Mouse (Mus musculus) C2C12 (cell line): ENCODE results near the gene Git2. TPM values are rescaled to one million over a fixed set of nuclear protein-coding genes. Genes with fewer than 3 reads are reported as not detected.

Source experiments
- H3K27me3 ChIP-seq: one replicate; pipeline ENCODE4 v1.6.1; 2011; ENCODE audit not compliant: control insufficient read depth, insufficient read depth, insufficient read length
- H3K36me3 ChIP-seq: one replicate; pipeline ENCODE4 v1.6.1; 2011; ENCODE audit not compliant: control insufficient read depth, insufficient read depth
- H3K4me3 ChIP-seq: one replicate; pipeline ENCODE4 v1.5.1; 2011; ENCODE audit warnings: mild to moderate bottlenecking, control low read depth; ENCODE audit not compliant: poor library complexity, insufficient read depth, severe bottlenecking
- H3K79me2 ChIP-seq: one replicate; pipeline ENCODE4 v1.6.1; 2011; ENCODE audit not compliant: control insufficient read depth, insufficient read depth
- H3K79me3 ChIP-seq: one replicate; pipeline ENCODE4 v1.6.1; 2011; ENCODE audit warnings: low read depth, control low read depth
- H3ac ChIP-seq: one replicate; pipeline ENCODE3; 2011; ENCODE audit warnings: low read depth; ENCODE audit not compliant: control insufficient read depth, insufficient read length
- CEBPB ChIP-seq: IDR thresholded peaks from one replicate; pipeline ENCODE4 v1.6.1; 2011; ENCODE audit warnings: low read depth, mild to moderate bottlenecking, control low read depth, moderate library complexity
- CTCF ChIP-seq: IDR thresholded peaks from one replicate; pipeline ENCODE4 v1.5.1; 2011; ENCODE audit not compliant: control insufficient read depth, insufficient read depth, insufficient read length
- FOSL1 ChIP-seq: IDR thresholded peaks from one replicate; pipeline ENCODE4 v1.8.0; 2011; ENCODE audit warnings: mild to moderate bottlenecking, low read length; ENCODE audit not compliant: poor library complexity, insufficient read depth, severe bottlenecking
- MAX ChIP-seq: IDR thresholded peaks from one replicate; pipeline ENCODE4 v1.6.1; 2011; ENCODE audit warnings: mild to moderate bottlenecking, control low read depth
- MYOD1 ChIP-seq: IDR thresholded peaks from one replicate; pipeline ENCODE4 v1.6.1; 2011; ENCODE audit warnings: low read depth; ENCODE audit not compliant: control insufficient read depth, insufficient read length
- MYOG ChIP-seq: IDR thresholded peaks from one replicate; pipeline ENCODE4 v1.6.1; 2011; ENCODE audit not compliant: control insufficient read depth, insufficient read length; ENCODE audit errors: extremely low read depth
- USF1 ChIP-seq: IDR thresholded peaks from one replicate; pipeline ENCODE4 v1.6.1; 2011; ENCODE audit warnings: low read depth, mild to moderate bottlenecking, control low read depth, moderate library complexity
- polyA plus RNA-seq: library from polyadenylated mRNA; unstranded; fragments of >200 nt; fragmentation: generic; extraction: Trizol; gene quantifications from one replicate; pipeline ENCODE4 v1.2.1, GENCODE M21; 2012; ENCODE audit warnings: missing spikeins

Git2 gene
- polyA plus RNA-seq, 1 experiment: 19.5 TPM

DNA sequence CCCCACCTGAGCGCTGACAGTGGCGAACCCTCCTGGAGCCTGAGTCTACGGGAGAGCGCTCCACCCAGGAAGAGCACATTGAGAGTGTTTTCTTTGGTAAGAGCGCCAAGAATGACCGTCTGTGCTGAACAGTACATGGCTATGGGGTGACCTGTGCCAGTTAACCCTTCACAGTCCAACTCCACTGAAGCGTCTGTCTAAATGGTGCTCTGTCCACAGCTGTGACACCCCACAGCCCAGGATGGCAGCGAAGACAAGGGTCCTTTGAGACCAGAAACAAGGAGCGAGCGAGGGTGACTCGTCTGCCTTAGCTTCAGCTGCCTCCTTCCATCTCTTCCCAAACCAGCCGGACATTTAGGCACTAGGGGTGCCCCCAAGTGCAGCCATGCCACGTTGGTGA is 86.6 kb downstream of the Git2 start:
- H3K4me3 ChIP-seq: no peak overlapping the region

DNA sequence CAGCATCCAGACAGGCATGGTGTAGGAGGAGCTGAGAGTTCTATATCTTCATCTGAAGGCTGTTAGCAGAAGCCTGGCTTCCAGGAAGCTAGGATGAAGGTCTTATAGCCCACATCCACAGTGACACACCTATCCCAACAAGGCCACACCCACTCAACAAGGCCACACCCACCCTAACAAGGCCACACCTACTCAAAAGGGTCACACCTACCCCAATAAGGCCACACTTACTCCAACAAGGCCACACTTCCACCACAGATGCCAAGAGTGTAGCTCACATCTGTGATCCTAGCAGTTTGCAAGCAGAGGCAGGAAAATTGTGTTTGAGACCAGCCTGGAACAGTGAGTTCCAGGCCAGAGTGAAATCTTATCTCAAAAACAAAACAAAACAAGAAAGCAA is 87.4 kb downstream of the Git2 start:
- Histone ChIP-seq H3K79me3 (peaks cover 13% of the 10 kb centered on the region), H3ac (no peak overlapping the region), H3K27me3 (no peaks in the 10 kb centered on the region), H3K79me2 (peaks cover 54% of the 10 kb centered on the region), H3K4me3 (no peak overlapping the region), H3K36me3 (no peaks in the 10 kb centered on the region)
- TF ChIP-seq MYOD1 (no peak), MYOG (no peak), CTCF (no peak), MAX (no peak), FOSL1 (no peak), CEBPB (no peak), USF1 (no peak)

More for the DNA sequence above, 86.6 kb downstream of the Git2 start:
- peaks cover 13% of the 10 kb centered on the region for H3K79me3 ChIP-seq
- peaks cover 54% of the 10 kb centered on the region for H3K79me2 ChIP-seq
- TF ChIP-seq CTCF (no peak), MAX (no peak), CEBPB (no peak), FOSL1 (no peak), MYOG (no peak), MYOD1 (no peak), USF1 (no peak)
- H3K27me3 ChIP-seq: peaks cover 3% of the 10 kb centered on the region
- no peaks in the 10 kb centered on the region for H3K36me3 ChIP-seq
- H3ac ChIP-seq: no peak overlapping the region

DNA sequence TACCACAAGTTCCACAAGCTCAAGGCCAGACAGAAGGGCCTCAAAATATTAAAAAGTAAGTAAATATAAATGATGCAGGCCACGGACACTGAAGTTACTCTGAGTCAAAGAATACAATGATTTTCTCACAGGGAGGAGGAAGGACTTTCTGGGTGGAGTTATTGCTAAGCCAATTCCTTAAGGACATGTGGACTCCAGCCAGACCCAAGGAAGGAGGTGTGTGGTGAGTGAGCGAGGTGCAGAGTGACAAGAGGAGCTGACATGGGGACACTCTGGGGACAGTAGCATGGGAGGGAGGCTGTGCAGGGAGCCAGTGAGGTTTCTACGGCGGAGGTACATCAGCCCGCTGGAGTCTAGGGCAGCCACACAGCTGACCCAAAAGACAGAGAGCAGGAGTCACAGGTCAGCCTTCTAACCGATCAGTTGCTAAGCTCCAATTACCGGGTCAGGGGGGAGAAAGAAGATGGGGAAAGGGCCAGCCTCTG is 88.5 kb downstream of the Git2 start:
- H3K79me3 ChIP-seq: peaks cover 13% of the 10 kb centered on the region
- H3K27me3 ChIP-seq: no peaks in the 10 kb centered on the region
- no peak for TF ChIP-seq USF1
- TF ChIP-seq MYOD1: no peak
- no peak for TF ChIP-seq MYOG
- no peak for TF ChIP-seq CTCF
- no peak for TF ChIP-seq MAX
- no peak for TF ChIP-seq CEBPB
- no peak for TF ChIP-seq FOSL1
- peaks cover 54% of the 10 kb centered on the region for H3K79me2 ChIP-seq
- no peaks in the 10 kb centered on the region for H3K36me3 ChIP-seq
- no peak overlapping the region for H3K4me3 ChIP-seq
- H3ac ChIP-seq: no peak overlapping the region

DNA sequence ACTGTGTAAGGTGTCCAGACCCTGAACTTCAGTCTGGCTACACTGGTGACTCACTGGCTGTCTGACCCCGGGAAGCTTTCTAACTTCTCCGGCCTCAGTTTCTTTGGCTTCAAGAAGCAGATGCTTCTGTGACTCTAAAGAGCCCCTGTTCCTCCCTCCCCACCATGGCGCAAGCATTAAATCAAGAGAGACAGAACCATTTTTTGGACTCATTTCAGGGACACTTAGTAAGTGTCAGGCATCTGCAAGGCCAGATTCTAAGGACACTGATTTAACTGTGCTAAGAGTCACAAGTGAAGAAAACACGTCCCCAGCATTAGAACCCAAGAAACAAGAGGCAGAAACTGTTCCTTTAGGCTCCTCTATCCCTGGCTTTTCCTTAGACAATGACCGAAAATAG is 89.3 kb downstream of the Git2 start:
- H3K4me3 ChIP-seq: no peak overlapping the region
- H3K27me3 ChIP-seq: no peaks in the 10 kb centered on the region
- peaks cover 13% of the 10 kb centered on the region for H3K79me3 ChIP-seq
- H3K36me3 ChIP-seq: no peaks in the 10 kb centered on the region
- no peak overlapping the region for H3ac ChIP-seq
- H3K79me2 ChIP-seq: peaks cover 54% of the 10 kb centered on the region
- TF ChIP-seq CTCF: no peak

DNA sequence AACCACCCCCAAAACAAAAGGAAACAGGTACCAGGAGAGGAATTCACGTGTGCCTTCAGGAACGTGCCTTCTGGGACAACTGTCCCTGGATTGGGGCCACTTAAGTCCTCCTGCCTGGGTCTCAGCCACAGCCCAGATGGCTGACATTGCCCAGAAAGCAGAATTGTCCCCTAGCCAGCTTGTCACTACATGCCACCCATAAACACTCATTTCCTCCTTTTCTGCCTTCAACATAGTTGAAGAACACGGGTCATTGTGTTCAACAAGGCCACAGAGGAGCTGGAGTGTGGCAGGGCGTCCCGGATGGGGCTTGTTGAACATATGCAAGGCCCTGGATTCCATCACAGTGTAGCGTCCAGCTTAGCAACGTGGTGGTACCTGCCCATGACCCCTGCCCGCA is 93.6 kb downstream of the Git2 start:
- H3K4me3 ChIP-seq: no peak overlapping the region
- TF ChIP-seq FOSL1 (no peak), CTCF (no peak), CEBPB (no peak), MAX (no peak), USF1 (no peak), MYOG (no peak)
- H3K36me3 ChIP-seq: peaks cover 8% of the 10 kb centered on the region
- peaks cover 3% of the 10 kb centered on the region for H3K79me3 ChIP-seq
- no peaks in the 10 kb centered on the region for H3K27me3 ChIP-seq
- peaks cover 18% of the 10 kb centered on the region for H3K79me2 ChIP-seq
- H3ac ChIP-seq: no peak overlapping the region

DNA sequence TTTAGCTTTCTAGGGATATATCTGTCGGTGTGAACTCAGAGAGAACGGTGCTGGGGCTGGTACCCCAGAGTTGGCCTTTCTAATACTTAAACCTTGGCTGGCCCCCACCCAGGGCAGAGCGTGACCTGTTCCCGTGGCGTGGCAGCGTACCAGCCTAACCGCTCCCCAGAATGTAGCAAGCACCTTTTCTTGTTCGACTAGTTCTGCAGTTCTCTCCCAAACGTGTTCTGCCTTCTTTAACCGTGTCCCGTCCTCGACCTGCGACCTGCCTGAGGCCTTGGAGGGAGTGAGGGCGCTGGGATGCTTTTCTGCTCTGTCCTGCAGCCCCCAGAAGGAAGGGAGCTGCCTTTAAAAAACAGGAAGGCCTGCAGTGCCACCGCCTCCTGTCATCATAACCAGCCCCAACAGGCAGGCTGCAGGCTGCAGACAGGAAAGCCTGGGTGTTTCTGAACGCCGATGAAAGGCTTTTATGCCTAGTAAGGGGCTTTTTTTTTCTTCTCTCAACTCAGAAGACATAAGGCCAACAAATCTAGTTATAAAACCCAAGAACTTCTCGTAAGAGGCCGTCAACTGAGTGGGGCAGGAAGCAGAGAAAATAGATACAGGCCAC is 94.5 kb downstream of the Git2 start:
- Histone ChIP-seq H3K79me2 (peaks cover 8% of the 10 kb centered on the region), H3K79me3 (no peaks in the 10 kb centered on the region), H3K27me3 (no peaks in the 10 kb centered on the region), H3K4me3 (no peak overlapping the region), H3K36me3 (peaks cover 8% of the 10 kb centered on the region), H3ac (no peak overlapping the region)
- no peak for TF ChIP-seq FOSL1
- TF ChIP-seq USF1: no peak
- no peak for TF ChIP-seq MYOD1
- TF ChIP-seq MAX: no peak
- no peak for TF ChIP-seq CEBPB
- no peak for TF ChIP-seq CTCF
